Mouse (Mus musculus) telencephalon, adult 2 months (tissue): Measurements from ENCODE around the gene Sec24d.
"Not testable (repeated sequence)": the region's sequence is repeated elsewhere in the genome, so short reads cannot be mapped to it uniquely, and the experiment has no call there.

ENCODE experiments used
- DNase-seq: peaks from one replicate; pipeline ENCODE4 v3.0.0-alpha.2; 2011; ENCODE audit warnings: low read depth, low spot score

The Sec24d gene

GRCm38 (mm10) chr3:123337853-123338252 lies 70.6 kb downstream of the Sec24d start:
- DNase-seq, result no peak

- DNase-seq, result no peak
These were observed 71.5 kb downstream of the Sec24d start for GRCm38 (mm10) chr3:123338666-123339195.

DNA sequence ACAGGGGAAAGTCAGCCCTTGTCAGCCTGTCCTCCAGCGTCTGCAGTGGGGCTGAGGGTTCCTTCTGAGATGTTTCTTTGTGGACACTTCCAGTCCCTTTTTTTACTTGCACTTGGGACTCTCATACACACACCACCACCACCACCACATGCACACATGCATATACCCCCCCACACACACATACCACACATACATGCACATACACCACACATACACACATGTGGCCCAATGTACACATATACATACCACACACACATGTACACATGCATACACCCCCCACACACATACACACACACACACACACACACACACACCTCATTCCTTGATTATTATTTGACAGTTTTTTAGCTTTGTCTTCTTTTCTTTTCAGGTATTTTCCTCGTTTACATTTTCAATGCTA lies 73.8 kb downstream of the Sec24d start:
- DNase-seq, result no peak

- no peak for DNase-seq
These were observed 76.4 kb downstream of the Sec24d start for GRCm38 (mm10) chr3:123343690-123344089.

GRCm38 (mm10) chr3:123348080-123348802 lies 81.0 kb downstream of the Sec24d start:
- peak; percentile 74 for DNase-seq

GRCm38 (mm10) chr3:123350602-123351001 lies 83.3 kb downstream of the Sec24d start:
- DNase-seq, result no peak

DNA sequence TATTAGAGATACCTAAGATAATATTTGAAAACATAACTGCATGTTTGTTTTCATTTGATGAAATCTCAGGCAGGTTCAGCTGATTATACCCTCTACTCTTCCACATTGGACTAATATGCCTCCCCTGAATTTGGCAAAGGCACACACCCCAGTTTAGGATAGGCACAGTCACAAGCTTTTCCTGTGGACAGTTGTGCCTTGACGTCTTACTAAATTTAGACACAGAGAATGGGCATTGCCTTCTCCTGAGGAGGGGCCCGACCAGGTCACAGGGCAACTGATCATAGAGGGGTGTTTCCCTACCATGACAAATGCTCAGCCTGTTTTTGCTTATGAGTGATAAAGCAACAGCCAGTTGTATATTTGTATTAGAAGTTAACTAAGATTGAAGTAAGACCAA lies 84.3 kb downstream of the Sec24d start:
- no peak for DNase-seq

DNA sequence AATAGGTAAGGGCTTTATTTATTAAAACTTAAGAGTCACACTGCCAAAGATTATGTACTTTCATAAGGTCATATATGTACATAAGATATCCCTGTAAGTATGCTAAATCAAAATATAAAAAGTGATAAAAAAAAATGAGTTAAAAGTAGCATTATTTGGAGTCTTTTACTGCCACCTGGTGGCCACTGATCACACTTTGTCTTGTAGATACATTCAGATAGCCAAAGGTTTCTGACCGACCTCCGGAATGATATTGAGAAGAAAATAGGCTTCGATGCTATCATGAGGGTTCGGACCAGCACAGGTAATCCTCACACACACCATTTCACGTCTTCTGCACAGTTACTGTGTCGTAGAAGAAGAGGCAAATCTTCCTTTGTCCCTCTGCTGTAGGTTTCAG lies 85.9 kb downstream of the Sec24d start:
- peak; percentile 48 for DNase-seq

DNA sequence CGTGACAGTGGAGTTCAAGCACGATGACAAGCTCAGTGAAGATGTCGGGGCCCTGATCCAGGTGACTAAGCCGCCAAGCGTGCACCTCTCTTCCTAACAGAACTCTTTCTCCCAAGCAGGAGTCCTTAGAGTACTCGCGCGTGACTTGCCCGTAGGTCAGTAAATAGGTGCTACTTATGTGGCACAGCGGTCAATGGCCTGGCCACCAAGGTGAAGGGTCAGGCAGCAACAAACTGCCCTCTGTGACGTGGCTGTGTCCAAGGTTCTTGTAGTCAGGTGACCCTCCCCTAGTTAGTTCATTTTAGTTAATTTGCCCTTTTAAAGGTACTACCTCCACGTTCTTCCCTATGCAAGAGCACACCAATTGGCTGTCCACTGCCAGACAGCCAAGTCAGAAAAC lies 86.4 kb downstream of the Sec24d start:
- DNase-seq, result no peak

DNA sequence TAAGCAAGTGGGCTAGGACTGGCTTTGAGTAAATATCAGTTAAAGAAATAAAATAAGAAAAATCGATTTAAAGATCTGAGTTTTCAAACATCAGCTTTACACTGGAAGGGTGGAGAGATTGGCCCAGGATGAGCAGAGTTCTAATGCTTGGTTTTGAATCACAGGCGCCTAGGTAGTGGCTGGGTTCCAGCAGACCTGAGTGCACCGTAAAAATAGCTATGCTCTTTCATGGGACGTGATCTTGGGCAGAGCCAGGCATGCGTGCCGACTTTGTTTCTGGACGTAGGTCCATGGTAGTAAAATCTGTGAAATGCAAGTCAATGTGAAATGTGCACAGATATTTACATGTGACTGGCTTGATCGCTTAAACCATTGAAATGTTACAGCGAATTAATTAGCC lies 87.1 kb downstream of the Sec24d start:
- DNase-seq, result no peak

- no peak for DNase-seq
These were observed 89.2 kb downstream of the Sec24d start for GRCm38 (mm10) chr3:123356377-123356991.

GRCm38 (mm10) chr3:123366820-123367219 lies 99.6 kb downstream of the Sec24d start:
- DNase-seq, result not testable (repeated sequence)

DNA sequence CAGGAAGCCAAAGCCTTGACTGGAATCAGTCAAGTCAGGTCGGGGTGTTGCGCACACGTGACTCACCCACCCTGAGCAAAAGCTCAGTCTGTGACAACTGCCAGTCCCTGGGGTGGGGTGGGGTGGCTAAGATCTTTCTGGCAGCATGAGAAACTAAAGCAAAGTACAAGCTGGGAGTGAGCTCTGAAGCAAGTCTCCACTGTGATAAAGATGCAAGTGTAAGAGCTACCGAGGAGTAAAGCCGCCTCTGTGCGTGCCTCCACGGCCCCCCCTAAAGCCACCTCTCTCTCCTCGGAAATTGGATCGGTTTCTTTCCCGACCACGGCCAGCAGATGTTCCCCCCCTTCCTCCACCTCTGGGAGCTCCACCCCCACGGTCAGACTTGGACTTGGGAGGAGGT lies 101.9 kb downstream of the Sec24d start:
- DNase-seq, result no peak

- no peak for DNase-seq
These were observed 103.7 kb downstream of the Sec24d start for GRCm38 (mm10) chr3:123370927-123371326.

DNA sequence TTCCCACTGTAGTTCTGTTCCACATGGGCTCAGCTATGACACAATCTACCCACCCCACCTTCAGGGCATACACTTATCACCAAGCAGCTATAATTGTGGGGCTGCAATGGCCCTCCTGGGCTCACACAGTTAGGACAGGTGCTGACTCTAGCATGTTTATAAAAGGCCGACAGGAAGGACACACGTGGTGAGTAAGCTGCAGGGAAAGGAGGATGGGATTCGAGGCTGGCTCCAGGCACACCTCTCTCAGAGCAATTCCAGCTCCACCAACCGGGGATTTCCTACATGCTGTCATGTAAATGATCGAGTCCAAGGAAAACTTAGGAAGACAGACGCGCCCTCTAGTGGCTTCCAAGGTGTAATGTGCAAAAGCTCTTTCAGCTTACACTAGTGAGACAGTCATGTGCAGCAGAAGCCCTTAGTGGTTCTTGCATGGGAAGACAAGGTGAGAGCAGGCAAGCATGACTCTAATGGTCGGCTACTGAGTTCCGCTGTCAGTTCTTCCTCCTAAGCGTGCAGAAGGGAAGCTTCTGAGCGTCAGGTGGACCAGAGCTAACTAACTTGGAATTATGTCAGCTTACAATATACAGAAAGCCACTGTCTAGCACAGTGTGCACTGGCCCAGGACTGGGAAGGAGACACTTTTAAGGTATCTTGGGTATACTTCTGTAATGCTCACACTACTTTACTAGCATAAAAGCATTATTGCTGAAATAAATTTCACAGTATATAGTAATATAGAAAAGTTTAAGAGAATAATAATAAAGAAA lies 104.7 kb downstream of the Sec24d start:
- peak; percentile 59 for DNase-seq

GRCm38 (mm10) chr3:123376562-123376961 lies 109.3 kb downstream of the Sec24d start:
- no peak for DNase-seq

DNA sequence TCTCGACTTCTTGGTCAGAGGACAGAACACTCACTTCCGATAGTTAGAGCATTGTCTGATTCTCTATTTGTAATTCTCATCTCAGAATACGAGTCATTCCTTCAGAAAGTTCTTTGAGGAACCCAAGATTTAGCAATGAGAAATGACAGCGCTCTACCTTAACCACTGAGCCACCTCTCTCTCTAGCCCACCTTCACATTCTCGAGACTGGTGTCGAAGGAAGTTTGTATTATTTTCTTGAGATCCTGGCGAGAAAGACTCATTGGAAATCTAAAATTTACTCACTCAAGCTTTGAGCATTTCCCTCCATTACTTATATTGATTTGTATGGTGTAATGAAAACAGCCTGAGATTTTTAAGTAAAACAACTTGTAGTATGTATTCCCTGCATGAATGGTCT lies 117.2 kb downstream of the Sec24d start:
- no peak for DNase-seq

- DNase-seq, result no peak
These were observed 117.8 kb downstream of the Sec24d start for GRCm38 (mm10) chr3:123385118-123385485.

- DNase-seq, result peak; percentile 98
These were observed 118.4 kb downstream of the Sec24d start, which contains the start of gene Mettl14 for GRCm38 (mm10) chr3:123385486-123386156. TSS of gene Mettl14 (minus strand) at chr3:123386108.

DNA sequence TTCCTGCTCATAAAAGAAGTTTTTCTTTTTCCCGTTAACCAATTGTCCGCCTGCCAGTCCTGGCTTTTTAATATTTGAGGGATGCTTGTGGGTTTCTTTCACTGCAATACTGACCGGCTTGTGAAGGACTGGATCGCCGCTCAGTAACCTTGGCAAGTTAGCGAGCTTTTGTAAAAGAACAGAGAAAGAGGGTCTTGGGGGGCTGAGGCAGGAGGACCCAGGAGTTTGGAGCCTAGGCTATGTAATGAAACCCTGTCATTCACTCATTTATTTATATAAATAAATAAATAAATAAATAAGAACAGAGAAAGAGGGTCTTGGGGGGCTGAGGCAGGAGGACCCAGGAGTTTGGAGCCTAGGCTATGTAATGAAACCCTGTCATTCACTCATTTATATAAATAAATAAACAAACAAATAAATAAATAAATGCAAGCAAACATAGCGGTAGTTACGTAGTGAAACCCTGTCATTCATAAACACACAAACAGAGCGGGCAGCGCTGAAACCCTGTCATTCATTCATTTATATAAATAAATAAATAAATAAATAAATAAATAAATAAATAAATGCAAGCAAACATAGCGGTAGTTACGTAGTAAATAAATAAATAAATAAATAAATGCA lies 119.0 kb downstream of the Sec24d start:
- DNase-seq, result not testable (repeated sequence)

- DNase-seq, result no peak
These were observed 123.9 kb downstream of the Sec24d start for GRCm38 (mm10) chr3:123391180-123391579.
